8 mouse cellular contexts compared by ENCODE assay signal in genomic region chr1:92911721-92912138, GRCm38 (mm10). TPM values are rescaled to one million over a fixed set of nuclear protein-coding genes. Genes with fewer than 3 reads are reported as not detected.
DNase-seq lines count a peak whose midpoint lies in the region; ATAC-seq lines count a peak whose summit lies in the region.

No protein-coding gene starts in this region.

- peak overlapping the region; percentile 85 for H3K4me3 ChIP-seq in erythroblast, embryonic 14.5 days (replicated peaks)
- peak overlapping the region; percentile 72 for H3K4me3 ChIP-seq in limb, embryonic 11.5 days (ENCODE audit: low read depth, low read length)
- peak overlapping the region; percentile 70 for H3K4me3 ChIP-seq in neural tube, embryonic 15.5 days (replicated peaks)

- H3K27ac ChIP-seq in limb, embryonic 11.5 days (replicated peaks; ENCODE audit: low read depth, low read length), result no peak overlapping the region
- peak overlapping the region; percentile 94 for H3K27ac ChIP-seq in neural tube, embryonic 15.5 days (replicated peaks)

- peaks cover 59% of the 10 kb centered on the region for H3K4me1 ChIP-seq in erythroblast, embryonic 14.5 days (ENCODE audit: control insufficient read depth)
- H3K4me1 ChIP-seq in limb, embryonic 11.5 days (ENCODE audit: control insufficient read depth, insufficient read depth, low read length), result peaks cover 18% of the 10 kb centered on the region
- peaks cover 53% of the 10 kb centered on the region for H3K4me1 ChIP-seq in neural tube, embryonic 15.5 days

- H3K4me2 ChIP-seq in limb, embryonic 11.5 days (ENCODE audit: low read depth, severe bottlenecking), result peak overlapping the region; percentile 93
- peak overlapping the region; percentile 70 for H3K4me2 ChIP-seq in neural tube, embryonic 15.5 days

- peak; percentile 33 for DNase-seq in thymus, postnatal 14 days
- no peak for DNase-seq in thymus, adult 18-20 months
- DNase-seq in limb, embryonic 11.5 days (ENCODE audit: low spot score), result no peak
- no peak for DNase-seq in adipocyte (ENCODE audit: low spot score)
- no peak for DNase-seq in retina, embryonic 14.5 days (ENCODE audit: low spot score)

- H3K27me3 ChIP-seq in erythroblast, embryonic 14.5 days (ENCODE audit: control insufficient read depth), result no peaks in the 10 kb centered on the region; the same call in 1 of the 2 replicates
- no peaks in the 10 kb centered on the region for H3K27me3 ChIP-seq in limb, embryonic 11.5 days (ENCODE audit: control insufficient read depth, insufficient read depth, low read length)
- H3K27me3 ChIP-seq in neural tube, embryonic 15.5 days (replicated peaks), result no peaks in the 10 kb centered on the region

- ATAC-seq in erythroblast, adult 5-6 weeks (replicated peaks; ENCODE audit: low FRiP score, poor library complexity, severe bottlenecking), result no peak
- no peak for ATAC-seq in limb, embryonic 11.5 days (ENCODE audit: insufficient number of reproducible peaks, low FRiP score, low TSS enrichment, low read depth)
- no peak for ATAC-seq in neural tube, embryonic 15.5 days (ENCODE audit: low FRiP score)

- 56% methylated on average over 8 of the region's 8 CpGs for WGBS in limb, embryonic 11.5 days
- 37% methylated on average over 8 of the region's 8 CpGs for WGBS in neural tube, embryonic 15.5 days

- H3K9me3 ChIP-seq in erythroblast, embryonic 14.5 days (ENCODE audit: control insufficient read depth, low read length), result no peaks in the 10 kb centered on the region
- no peaks in the 10 kb centered on the region for H3K9me3 ChIP-seq in limb, embryonic 11.5 days (ENCODE audit: control insufficient read depth, low read length)
- H3K9me3 ChIP-seq in neural tube, embryonic 15.5 days (replicated peaks), result no peaks in the 10 kb centered on the region

- peak overlapping the region; percentile 90 for H3K9ac ChIP-seq in limb, embryonic 11.5 days (ENCODE audit: low read length)
- H3K9ac ChIP-seq in neural tube, embryonic 15.5 days (replicated peaks), result peak overlapping the region; percentile 96

- peaks cover 32% of the 10 kb centered on the region for H3K36me3 ChIP-seq in erythroblast, embryonic 14.5 days (ENCODE audit: control insufficient read depth)
- peaks cover 7% of the 10 kb centered on the region; the same call in 1 of the 2 replicates for H3K36me3 ChIP-seq in limb, embryonic 11.5 days (ENCODE audit: control insufficient read depth, insufficient read depth, low read length)
- peaks cover 25% of the 10 kb centered on the region for H3K36me3 ChIP-seq in neural tube, embryonic 15.5 days

RNA-seq across cellular contexts. Expression of gene Rnpepl1, which starts 1.1 kb away (rescaled TPM):
- polyA plus RNA-seq in erythroblast, embryonic 14.5 days (2012), result 6.5 and 7.7 TPM in 2 replicates
- total RNA-seq in erythroblast, adult 5-6 weeks (2015; ENCODE audit: low replicate concordance), result 8.4 and 13.6 TPM in 2 replicates
- total RNA-seq in erythroblast, adult 5-6 weeks (2017; ENCODE audit: low replicate concordance), result 3.8 and 14.1 TPM in 2 replicates
- polyA plus RNA-seq in limb, embryonic 11.5 days (2014; fragmentation: Nextera tagmentation; extraction: Ambion mirVana), result 19.6 and 23.8 TPM in 2 replicates
- polyA plus RNA-seq in neural tube, embryonic 15.5 days (2015; fragmentation: Nextera tagmentation; extraction: Ambion mirVana), result 29.8 and 33.4 TPM in 2 replicates

RNA-seq across cellular contexts. Expression of gene Dusp28, which starts 4.9 kb away (rescaled TPM):
- polyA plus RNA-seq in erythroblast, embryonic 14.5 days (2012), result 0.57 and 0.70 TPM in 2 replicates
- 5.4 TPM in 1 of 2 replicates, not detected in the other for total RNA-seq in erythroblast, adult 5-6 weeks (2015; ENCODE audit: low replicate concordance)
- 0.68 TPM in 1 of 2 replicates, not detected in the other for total RNA-seq in erythroblast, adult 5-6 weeks (2017; ENCODE audit: low replicate concordance)
- polyA plus RNA-seq in limb, embryonic 11.5 days (2014; fragmentation: Nextera tagmentation; extraction: Ambion mirVana), result 7.9 and 10.1 TPM in 2 replicates
- 17.2 and 17.9 TPM in 2 replicates for polyA plus RNA-seq in neural tube, embryonic 15.5 days (2015; fragmentation: Nextera tagmentation; extraction: Ambion mirVana)

RNA-seq across cellular contexts. Expression of gene Ankmy1, which starts 9.0 kb away (rescaled TPM):
- polyA plus RNA-seq in erythroblast, embryonic 14.5 days (2012), result not detected in 2 replicates
- total RNA-seq in erythroblast, adult 5-6 weeks (2015; ENCODE audit: low replicate concordance), result not detected in 2 replicates
- total RNA-seq in erythroblast, adult 5-6 weeks (2017; ENCODE audit: low replicate concordance), result not detected in 2 replicates
- 0.47 and 0.92 TPM in 2 replicates for polyA plus RNA-seq in limb, embryonic 11.5 days (2014; fragmentation: Nextera tagmentation; extraction: Ambion mirVana)
- polyA plus RNA-seq in neural tube, embryonic 15.5 days (2015; fragmentation: Nextera tagmentation; extraction: Ambion mirVana), result 0.69 and 1.3 TPM in 2 replicates

RNA-seq across cellular contexts. Expression of gene Capn10, which starts 22.4 kb away (rescaled TPM):
- 0.75 and 0.88 TPM in 2 replicates for polyA plus RNA-seq in erythroblast, embryonic 14.5 days (2012)
- 1.9 TPM in 1 of 2 replicates, not detected in the other for total RNA-seq in erythroblast, adult 5-6 weeks (2015; ENCODE audit: low replicate concordance)
- total RNA-seq in erythroblast, adult 5-6 weeks (2017; ENCODE audit: low replicate concordance), result 2.1 and 18.5 TPM in 2 replicates
- 31.9 and 36.5 TPM in 2 replicates for polyA plus RNA-seq in limb, embryonic 11.5 days (2014; fragmentation: Nextera tagmentation; extraction: Ambion mirVana)
- 55.4 and 60.8 TPM in 2 replicates for polyA plus RNA-seq in neural tube, embryonic 15.5 days (2015; fragmentation: Nextera tagmentation; extraction: Ambion mirVana)

RNA-seq across cellular contexts. Expression of gene Gpr35, which starts 38.9 kb away (rescaled TPM):
- 0.01 TPM in 2 replicates for polyA plus RNA-seq in erythroblast, embryonic 14.5 days (2012)
- 1.2 and 4.2 TPM in 2 replicates for total RNA-seq in erythroblast, adult 5-6 weeks (2015; ENCODE audit: low replicate concordance)
- total RNA-seq in erythroblast, adult 5-6 weeks (2017; ENCODE audit: low replicate concordance), result 1.1 and 3.2 TPM in 2 replicates
- 0.20 and 0.44 TPM in 2 replicates for polyA plus RNA-seq in limb, embryonic 11.5 days (2014; fragmentation: Nextera tagmentation; extraction: Ambion mirVana)
- 0.64 and 1.0 TPM in 2 replicates for polyA plus RNA-seq in neural tube, embryonic 15.5 days (2015; fragmentation: Nextera tagmentation; extraction: Ambion mirVana)
